Mouse (Mus musculus) neural tube, embryonic 15.5 days (tissue): ENCODE results near the gene Retreg2. TPM values are rescaled to one million over a fixed set of nuclear protein-coding genes. Genes with fewer than 3 reads are reported as not detected.

Source experiments
- ATAC-seq: fragments of 200-750 bp; cut with Nextera tagmentation; 2 replicates; pipeline ENCODE4 v1.8.0; 2017; ENCODE audit warnings: mild to moderate bottlenecking, moderate TSS enrichment, moderate library complexity; ENCODE audit not compliant: low FRiP score
- H3K27ac ChIP-seq: fragments of 300-500 bp; sonication (generic); replicated peaks from 2 replicates; pipeline ENCODE4 v1.5.1; 2015; ENCODE audit warnings: mild to moderate bottlenecking, inconsistent platforms
- H3K27me3 ChIP-seq: fragments of 300-500 bp; sonication (generic); replicated peaks from 2 replicates; pipeline ENCODE4 v1.6.1; 2015; ENCODE audit warnings: inconsistent platforms
- H3K36me3 ChIP-seq: fragments of 300-500 bp; sonication (generic); 2 replicates; pipeline ENCODE4 v1.6.1; 2015; ENCODE audit warnings: inconsistent platforms
- H3K4me1 ChIP-seq: fragments of 300-500 bp; sonication (generic); 2 replicates; pipeline ENCODE4 v1.6.1; 2015; ENCODE audit warnings: inconsistent platforms
- H3K4me2 ChIP-seq: fragments of 300-500 bp; sonication (generic); 2 replicates; pipeline ENCODE4 v1.6.1; 2015; ENCODE audit warnings: inconsistent platforms, mild to moderate bottlenecking, moderate library complexity
- H3K4me3 ChIP-seq: fragments of 300-500 bp; sonication (generic); replicated peaks from 2 replicates; pipeline ENCODE4 v1.5.1; 2015; ENCODE audit warnings: mild to moderate bottlenecking, inconsistent platforms
- H3K9ac ChIP-seq: fragments of 300-500 bp; sonication (generic); replicated peaks from 2 replicates; pipeline ENCODE4 v1.6.1; 2015; ENCODE audit warnings: mild to moderate bottlenecking, inconsistent platforms
- H3K9me3 ChIP-seq: fragments of 300-500 bp; sonication (generic); replicated peaks from 2 replicates; pipeline ENCODE4 v1.6.1; 2016; ENCODE audit warnings: inconsistent platforms
- WGBS: fragments of 180-500 bp; shearing (Covaris S2); methylation state at CpG from one replicate; pipeline ENCODE4 v1.1.7; 2015; ENCODE audit warnings: mixed read lengths; 5-methylcytosine and 5-hydroxymethylcytosine counted together
- polyA plus RNA-seq: library from polyadenylated mRNA; unstranded; fragments of >200 nt; fragmentation: Nextera tagmentation; extraction: Ambion mirVana; gene quantifications from 2 replicates; pipeline ENCODE4 v1.2.1, GENCODE M21; 2015

Gene Retreg2
- 133 and 140 TPM in 2 replicates for polyA plus RNA-seq

- H3K9me3 ChIP-seq, result no peaks in the 10 kb centered on the region
- 0% methylated on average over 89 of the region's 91 CpGs for WGBS
- H3K9ac ChIP-seq, result peak within 1 kb of the TSS; percentile 81
- ATAC-seq, result peak; percentile 90
- peaks cover 44% of the 10 kb centered on the region for H3K4me1 ChIP-seq
- H3K27me3 ChIP-seq, result no peaks in the 10 kb centered on the region
- H3K36me3 ChIP-seq, result peaks cover 53% of the 10 kb centered on the region
- H3K4me2 ChIP-seq, result peak within 1 kb of the TSS; percentile 96
- H3K4me3 ChIP-seq, result peak within 1 kb of the TSS; percentile 78
- peak within 1 kb of the TSS; percentile 98 for H3K27ac ChIP-seq
Observed at GRCm38 (mm10) chr1:75142301-75143261, at the start of gene Retreg2, which contains the start of gene Cnppd1. Gene Retreg2, plus strand, starts transcription at chr1:75142778. Gene Cnppd1, minus strand, starts transcription at chr1:75142711.

- Histone ChIP-seq H3K27me3 (no peaks in the 10 kb centered on the region), H3K9ac (no peak overlapping the region), H3K4me3 (no peak overlapping the region), H3K9me3 (no peaks in the 10 kb centered on the region), H3K27ac (no peak overlapping the region), H3K4me2 (no peak overlapping the region), H3K36me3 (no peaks in the 10 kb centered on the region), H3K4me1 (peaks cover 12% of the 10 kb centered on the region)
- 88% methylated on average over 3 of the region's 3 CpGs for WGBS
- no peak for ATAC-seq
Observed at GRCm38 (mm10) chr1:75122211-75122610, 20.4 kb upstream of the Retreg2 start.

DNA sequence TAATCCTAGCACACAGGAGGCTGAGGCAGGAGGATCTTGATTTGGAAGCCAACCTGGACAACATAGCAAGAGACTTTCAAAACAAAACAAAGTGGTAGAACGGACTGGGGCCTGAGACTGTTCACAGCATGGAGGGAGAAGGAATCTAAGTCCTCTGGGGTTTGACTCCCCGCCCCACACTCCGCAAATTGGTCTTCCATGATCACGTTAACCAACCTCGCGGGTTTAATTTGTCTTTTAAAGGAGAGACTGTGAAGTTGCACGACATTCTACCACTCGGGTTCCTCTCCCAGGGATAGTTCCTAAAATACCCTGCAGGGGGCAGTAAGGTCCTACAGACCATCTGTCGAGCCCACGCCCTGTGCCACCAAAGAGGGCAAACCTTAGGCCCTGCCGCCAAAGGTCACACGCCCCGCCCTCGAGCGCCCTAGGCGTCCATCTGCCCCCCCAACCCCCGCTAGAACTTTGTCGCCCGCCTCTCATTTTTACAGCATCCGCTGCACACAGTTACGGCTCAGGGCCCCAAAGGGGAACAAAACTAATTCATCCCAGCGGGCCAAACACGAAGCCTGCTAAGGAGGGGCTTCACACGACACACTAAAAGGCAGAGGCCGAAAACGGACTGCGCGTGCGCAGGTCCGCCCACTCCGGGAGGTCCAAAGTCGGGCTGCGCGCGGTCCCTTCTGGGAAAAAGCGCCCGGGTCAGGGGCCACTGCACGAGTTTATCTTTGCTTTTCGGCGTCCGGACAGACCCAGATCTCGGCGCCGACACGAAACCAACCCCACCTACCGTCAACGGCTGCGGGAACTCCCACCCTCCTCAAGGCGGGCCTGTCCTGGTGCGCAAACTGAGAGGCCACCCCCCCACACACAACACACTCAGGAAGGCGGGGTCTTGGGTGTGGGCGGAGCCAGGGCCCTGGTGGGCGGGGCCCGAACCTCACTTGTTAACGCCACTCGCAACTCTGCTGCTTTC is 17.9 kb upstream of the Retreg2 start, which contains the start of gene Nhej1:
Nhej1 (minus strand) TSS at position 855 of the 976 bp plus-strand sequence.
- WGBS, result under 1% methylated on average over 56 of the region's 56 CpGs
- Histone ChIP-seq H3K27ac (peak within 1 kb of the TSS; percentile 97), H3K27me3 (no peaks in the 10 kb centered on the region), H3K4me1 (peaks cover 12% of the 10 kb centered on the region), H3K9me3 (no peaks in the 10 kb centered on the region), H3K4me2 (peak within 1 kb of the TSS; percentile 62), H3K36me3 (no peaks in the 10 kb centered on the region), H3K9ac (peak within 1 kb of the TSS; percentile 72), H3K4me3 (peak within 1 kb of the TSS; percentile 72)
- peak; percentile 95 for ATAC-seq

- Histone ChIP-seq H3K4me3 (peak overlapping the region; percentile 72), H3K9ac (peak overlapping the region; percentile 72; the same call in 1 of the 2 replicates), H3K36me3 (no peaks in the 10 kb centered on the region), H3K9me3 (no peaks in the 10 kb centered on the region), H3K27ac (peak overlapping the region; percentile 97), H3K27me3 (0 out of 2 replicates have a peak, but pooled peaks cover 2% of the 10 kb centered on the region), H3K4me2 (peak overlapping the region; percentile 62), H3K4me1 (peaks cover 12% of the 10 kb centered on the region)
- ATAC-seq, result no peak
- 32% methylated on average over 5 of the region's 5 CpGs for WGBS
Observed at GRCm38 (mm10) chr1:75125418-75125817, 17.2 kb upstream of the Retreg2 start.

DNA sequence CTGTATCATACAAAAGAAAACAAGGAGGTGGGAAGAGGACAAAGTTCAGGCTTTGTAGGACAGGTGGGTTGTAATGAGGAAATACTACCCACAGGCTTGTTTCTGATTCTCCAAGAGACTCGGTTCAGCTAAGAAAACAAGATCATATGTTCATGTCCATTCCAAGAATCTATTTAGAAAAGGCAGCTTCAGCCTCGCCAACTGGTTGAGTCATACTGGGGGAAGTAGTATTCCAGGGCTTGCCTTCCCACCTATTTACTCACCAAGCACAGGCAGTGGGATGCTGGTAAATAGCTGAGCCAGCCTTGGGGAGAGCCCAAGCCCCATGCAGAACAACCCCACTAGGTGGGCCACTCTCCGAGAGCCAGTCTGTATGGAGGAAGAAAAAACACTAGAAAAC is 13.9 kb upstream of the Retreg2 start:
- 0 out of 2 replicates have a peak, but pooled peaks cover 2% of the 10 kb centered on the region for H3K27me3 ChIP-seq
- 86% methylated on average over 3 of the region's 3 CpGs for whole genome bisulfite sequencing
- H3K4me1 ChIP-seq, result peaks cover 12% of the 10 kb centered on the region
- H3K9me3 ChIP-seq, result no peaks in the 10 kb centered on the region
- no peak overlapping the region for H3K4me3 ChIP-seq
- H3K4me2 ChIP-seq, result no peak overlapping the region
- H3K36me3 ChIP-seq, result no peaks in the 10 kb centered on the region
- H3K9ac ChIP-seq, result no peak overlapping the region
- ATAC-seq, result no peak
- H3K27ac ChIP-seq, result no peak overlapping the region

DNA sequence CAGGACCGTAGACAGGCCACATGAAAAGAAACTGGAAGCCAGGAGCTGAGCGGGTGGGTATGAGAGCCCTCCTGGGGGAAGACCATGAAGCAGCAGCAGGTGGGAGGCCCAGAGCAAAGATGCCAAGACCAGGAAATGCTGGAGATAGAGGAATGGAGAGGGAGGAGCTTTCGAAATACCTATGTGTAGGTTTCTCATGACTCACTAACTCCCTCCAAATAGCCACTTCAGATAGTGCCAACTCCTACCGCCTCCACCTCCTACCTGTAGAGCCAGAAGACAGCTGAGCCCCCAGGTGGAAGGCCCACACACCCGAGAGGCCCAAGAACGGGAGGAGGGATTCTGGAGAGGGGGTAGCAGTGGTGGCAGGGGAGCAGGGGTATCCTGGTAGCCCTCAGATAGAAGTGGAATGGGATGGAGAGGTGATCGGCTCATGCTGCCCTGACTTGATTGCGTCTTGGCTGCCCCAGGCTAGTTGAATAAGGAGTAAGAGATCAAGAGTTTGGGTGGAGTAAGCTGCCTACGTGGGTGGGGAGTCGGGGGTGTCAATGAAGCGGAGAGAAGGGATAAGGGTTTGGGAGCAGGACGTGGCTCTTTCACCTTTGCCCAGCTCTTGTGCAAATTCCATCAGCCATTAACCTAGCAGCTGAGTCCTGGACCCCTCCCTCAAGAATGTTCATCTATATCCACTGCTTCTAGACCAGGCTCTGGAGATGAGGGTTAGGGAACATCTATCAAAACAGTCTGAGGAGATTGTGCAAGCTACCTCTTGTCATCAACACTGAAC is 9.0 kb upstream of the Retreg2 start, which contains the start of gene Slc23a3:
Slc23a3 (minus strand) TSS at position 470 of the 787 bp plus-strand sequence.
- H3K4me1 ChIP-seq, result no peaks in the 10 kb centered on the region
- no peak within 1 kb of the TSS for H3K27ac ChIP-seq
- 0 out of 2 replicates have a peak, but pooled peaks cover 2% of the 10 kb centered on the region for H3K27me3 ChIP-seq
- H3K36me3 ChIP-seq, result peaks cover 35% of the 10 kb centered on the region
- ATAC-seq, result no peak
- H3K9ac ChIP-seq, result no peak within 1 kb of the TSS
- no peak within 1 kb of the TSS for H3K4me3 ChIP-seq
- H3K9me3 ChIP-seq, result no peaks in the 10 kb centered on the region
- H3K4me2 ChIP-seq, result no peak within 1 kb of the TSS
- 69% methylated on average over 12 of the region's 12 CpGs for WGBS

GRCm38 (mm10) chr1:75136293-75136692 is 6.3 kb upstream of the Retreg2 start:
- H3K4me1 ChIP-seq, result peaks cover 23% of the 10 kb centered on the region
- H3K9me3 ChIP-seq, result no peaks in the 10 kb centered on the region
- peaks cover 46% of the 10 kb centered on the region for H3K36me3 ChIP-seq
- no peaks in the 10 kb centered on the region for H3K27me3 ChIP-seq
- no peak for ATAC-seq
- H3K9ac ChIP-seq, result no peak overlapping the region
- H3K4me2 ChIP-seq, result no peak overlapping the region
- H3K4me3 ChIP-seq, result no peak overlapping the region
- 89% methylated on average over 6 of the region's 6 CpGs for WGBS
- H3K27ac ChIP-seq, result no peak overlapping the region

DNA sequence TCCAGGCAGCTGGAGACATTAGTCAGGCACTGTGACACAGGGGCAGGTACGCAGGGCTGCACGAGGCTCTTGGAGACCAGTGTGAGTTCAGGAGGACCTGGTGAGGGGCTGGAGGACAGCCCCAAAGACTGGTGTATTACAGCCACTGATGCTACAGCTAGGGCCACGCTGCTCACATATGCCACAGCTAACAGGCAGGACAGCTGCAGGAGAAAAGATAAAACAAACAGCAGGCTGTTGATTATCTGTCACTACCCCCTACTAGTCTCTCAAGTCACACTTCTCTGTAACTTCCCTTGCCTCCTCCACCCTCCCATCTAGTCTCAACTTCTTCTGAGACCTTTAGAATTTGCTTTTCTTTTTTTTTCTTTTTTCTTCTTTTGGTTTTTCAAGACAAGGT is 5.8 kb upstream of the Retreg2 start:
- ATAC-seq, result no peak
- Histone ChIP-seq H3K27me3 (no peaks in the 10 kb centered on the region), H3K9me3 (no peaks in the 10 kb centered on the region), H3K4me2 (no peak overlapping the region), H3K27ac (no peak overlapping the region), H3K4me3 (no peak overlapping the region), H3K4me1 (peaks cover 27% of the 10 kb centered on the region), H3K9ac (no peak overlapping the region), H3K36me3 (peaks cover 46% of the 10 kb centered on the region)
- WGBS, result 83% methylated on average over 3 of the region's 3 CpGs

GRCm38 (mm10) chr1:75138448-75138847 is 4.1 kb upstream of the Retreg2 start:
- Histone ChIP-seq H3K4me2 (no peak overlapping the region), H3K27ac (no peak overlapping the region), H3K27me3 (no peaks in the 10 kb centered on the region), H3K4me1 (peaks cover 27% of the 10 kb centered on the region), H3K9ac (no peak overlapping the region), H3K9me3 (no peaks in the 10 kb centered on the region), H3K36me3 (peaks cover 46% of the 10 kb centered on the region), H3K4me3 (no peak overlapping the region)
- 98% methylated on average over 2 of the region's 2 CpGs for WGBS
- ATAC-seq, result no peak

- H3K36me3 ChIP-seq, result peaks cover 53% of the 10 kb centered on the region
Observed at GRCm38 (mm10) chr1:75140601-75141190, 1.9 kb upstream of the Retreg2 start.

More at GRCm38 (mm10) chr1:75140601-75141190, 1.9 kb upstream of the Retreg2 start:
- 59% methylated on average over 4 of the region's 4 CpGs for WGBS
- Histone ChIP-seq H3K4me3 (peak overlapping the region; percentile 78), H3K4me1 (peaks cover 44% of the 10 kb centered on the region), H3K9ac (peak overlapping the region; percentile 81), H3K9me3 (no peaks in the 10 kb centered on the region), H3K4me2 (peak overlapping the region; percentile 96), H3K27ac (peak overlapping the region; percentile 98; the same call in 1 of the 2 replicates), H3K27me3 (no peaks in the 10 kb centered on the region)
- no peak for ATAC-seq
